Comparison of ENCODE assay signal across 26 mouse cellular contexts in the genomic region with DNA sequence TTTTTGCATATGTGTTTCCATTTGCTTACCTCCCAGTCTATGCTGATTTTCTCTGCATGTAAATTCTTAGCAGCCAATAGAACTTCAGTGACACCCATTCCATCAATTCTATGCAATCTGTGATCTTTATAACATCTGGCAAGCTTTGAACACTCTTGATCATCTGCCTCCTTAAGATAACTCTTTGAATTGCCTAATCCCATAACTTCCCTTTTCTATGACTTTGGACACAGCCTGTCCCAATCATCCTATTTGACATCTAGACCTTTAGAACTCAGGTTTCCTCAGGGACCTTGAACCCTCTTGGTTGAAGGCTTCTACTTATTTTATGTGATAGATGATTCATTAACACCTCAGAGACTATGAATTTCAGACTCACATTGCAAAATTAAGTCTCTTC.
A peak's percentile ranks its signal among the peaks of the same experiment; 100 is the strongest.
DNase-seq lines count a peak whose midpoint lies in the region; ATAC-seq and TF ChIP-seq lines count a peak whose summit lies in the region.
"Had no signal": no experiment of that assay in that cellular context is flagged by ENCODE, and none has a peak within 500 bp of the region (broad histone marks: within the 10 kb centered on the region; RNA-seq: fewer than 3 reads in every experiment).

No protein-coding gene starts in this region.

- H3K27ac ChIP-seq in MEL (ENCODE audit: control insufficient read depth, low read depth, low read length): no peak overlapping the region
- H3K27ac ChIP-seq: embryonic facial prominence, embryonic 13.5 days; embryonic facial prominence, embryonic 15.5 days; forebrain, embryonic 10.5 days; forebrain, embryonic 12.5 days had no signal

- H3K9me3 ChIP-seq in MEL (replicated peaks; ENCODE audit: insufficient read depth, low read length): no peaks in the 10 kb centered on the region
- H3K9me3 ChIP-seq: embryonic facial prominence, embryonic 13.5 days; embryonic facial prominence, embryonic 15.5 days; forebrain, embryonic 10.5 days; forebrain, embryonic 12.5 days; G1E had no signal

- peak; percentile 14 for DNase-seq in MEL (ENCODE audit: low read depth, low spot score)
- DNase-seq in cerebellum, postnatal 14 days: no peak
- no peak for DNase-seq in thymus, adult 18-20 months
- no peak for DNase-seq in left cerebral cortex, adult 18-20 months (ENCODE audit: low spot score in 2 of 2)
- DNase-seq: adrenal gland, adult 2 months; adrenal gland, postnatal 10 days; adrenal gland, postnatal 25 days; B cell, adult 2 months; cerebellum, adult 11 months; cerebellum, adult 18-20 months; cerebellum, adult 8-10 months; cerebellum, adult 9-11 months; cerebellum, postnatal 25 days; embryo, embryonic 11 days had no signal

- H3K27me3 ChIP-seq in MEL (ENCODE audit: control insufficient read depth in 1 of 2, insufficient read depth in 2 of 2, low read length in 2 of 2): no peaks in the 10 kb centered on the region
- H3K27me3 ChIP-seq: CH12.LX; embryonic facial prominence, embryonic 13.5 days; embryonic facial prominence, embryonic 15.5 days; forebrain, embryonic 12.5 days had no signal

- no peak for TF ChIP-seq CTCF in MEL (IDR thresholded peaks at IDR 0.05 in 2 of 3, conservative IDR thresholded peaks at IDR 0.05 in 1 of 3; ENCODE audit: control insufficient read depth in 1 of 3, insufficient read depth in 1 of 3, low read depth in 2 of 3, low read length in 3 of 3, poor library complexity in 1 of 3, severe bottlenecking in 1 of 3)

- no peak overlapping the region for H3K4me3 ChIP-seq in MEL (ENCODE audit: control insufficient read depth in 1 of 2, insufficient read depth in 1 of 2, low read depth in 2 of 2, low read length in 2 of 2)
- H3K4me3 ChIP-seq: embryonic facial prominence, embryonic 13.5 days; embryonic facial prominence, embryonic 15.5 days; erythroblast, embryonic 14.5 days; forebrain, embryonic 10.5 days; forebrain, embryonic 12.5 days had no signal

- no peaks in the 10 kb centered on the region for H3K36me3 ChIP-seq in MEL (ENCODE audit: control insufficient read depth in 1 of 2, insufficient read depth in 2 of 2, low read length in 2 of 2)
- H3K36me3 ChIP-seq: embryonic facial prominence, embryonic 13.5 days; embryonic facial prominence, embryonic 15.5 days; forebrain, embryonic 10.5 days; forebrain, embryonic 12.5 days; G1E had no signal

- no peaks in the 10 kb centered on the region for H3K79me2 ChIP-seq in MEL (ENCODE audit: control insufficient read depth, insufficient read depth, low read length, poor library complexity)

- TF ChIP-seq RAD21 in MEL (IDR thresholded peaks at IDR 0.05; ENCODE audit: low read depth, low read length): no peak

- H3K4me1 ChIP-seq in MEL (ENCODE audit: control insufficient read depth in 1 of 2, insufficient read depth in 2 of 2, low read length in 2 of 2): no peaks in the 10 kb centered on the region
- H3K4me1 ChIP-seq: embryonic facial prominence, embryonic 13.5 days; embryonic facial prominence, embryonic 15.5 days; forebrain, embryonic 10.5 days; forebrain, embryonic 12.5 days had no signal

- no peak for TF ChIP-seq POLR2A in MEL (IDR thresholded peaks at IDR 0.05; ENCODE audit: control insufficient read depth in 1 of 2, insufficient read depth in 1 of 2, low read depth in 1 of 2, low read length in 2 of 2, poor library complexity in 1 of 2)

- 0 out of 4 replicates have a peak, but pooled peaks have one; percentile 15 to 22 for TF ChIP-seq EP300 in MEL (IDR thresholded peaks at IDR 0.05; ENCODE audit: low read depth in 1 of 2, low read length in 2 of 2)

- H3K9ac ChIP-seq in MEL (ENCODE audit: control insufficient read depth, low read depth, low read length, poor library complexity, severe bottlenecking): no peak overlapping the region
- H3K9ac ChIP-seq: embryonic facial prominence, embryonic 13.5 days; embryonic facial prominence, embryonic 15.5 days; forebrain, embryonic 12.5 days had no signal

- ATAC-seq in granulocyte monocyte progenitor cell, adult 5-6 weeks (replicated peaks; ENCODE audit: poor library complexity, severe bottlenecking): peak; percentile 90
- ATAC-seq in megakaryocyte progenitor cell, adult 5-6 weeks (replicated peaks; ENCODE audit: poor library complexity): peak; percentile 78
- ATAC-seq: CD4-positive, CD25-positive, alpha-beta regulatory T cell, adult 4 months; forebrain, embryonic 14.5 days; forebrain, embryonic 16.5 days had no signal

TF ChIP-seq in MEL, 35 proteins besides CTCF, POLR2A, EP300 and RAD21:
- peak; percentile 10; the same call in 1 of the 2 replicates for TF ChIP-seq TAL1 (IDR thresholded peaks at IDR 0.05; ENCODE audit: low read length)
- no peak for TF ChIP-seq MAZ (IDR thresholded peaks at IDR 0.05; ENCODE audit: low read depth, low read length)
- TF ChIP-seq HCFC1 (IDR thresholded peaks at IDR 0.05; ENCODE audit: low read depth, low read length): no peak
